Mouse (Mus musculus) cerebellum, adult 9-10 months (tissue): ENCODE data around the gene Tuba1c.

Source experiments
- DNase-seq: peaks from one replicate; pipeline ENCODE4 v3.0.0; 2022

Gene Tuba1c

GRCm38 (mm10) chr15:98997938-98998774, 31.5 kb upstream of the Tuba1c start:
- no peak for DNase-seq

- no peak for DNase-seq
Measured at GRCm38 (mm10) chr15:98998775-98999157, 30.9 kb upstream of the Tuba1c start.

- DNase-seq, result peak; percentile 75
Measured at GRCm38 (mm10) chr15:99000535-99001283, 29.0 kb upstream of the Tuba1c start.

GRCm38 (mm10) chr15:99001451-99001931, 28.2 kb upstream of the Tuba1c start:
- DNase-seq, result no peak

- DNase-seq, result no peak
Measured at GRCm38 (mm10) chr15:99003600-99003999, 26.1 kb upstream of the Tuba1c start.

GRCm38 (mm10) chr15:99008801-99009241, 20.9 kb upstream of the Tuba1c start:
- no peak for DNase-seq

- DNase-seq, result no peak
Measured at GRCm38 (mm10) chr15:99010896-99011295, 18.8 kb upstream of the Tuba1c start.

GRCm38 (mm10) chr15:99011946-99012345, 17.7 kb upstream of the Tuba1c start:
- no peak for DNase-seq

- DNase-seq, result no peak
Measured at GRCm38 (mm10) chr15:99014496-99015030, 15.1 kb upstream of the Tuba1c start.

- DNase-seq, result no peak
Measured at GRCm38 (mm10) chr15:99017355-99017761, 12.3 kb upstream of the Tuba1c start.

- no peak for DNase-seq
Measured at GRCm38 (mm10) chr15:99017986-99018385, 11.7 kb upstream of the Tuba1c start.

- DNase-seq, result no peak
Measured at GRCm38 (mm10) chr15:99018630-99019029, 11.1 kb upstream of the Tuba1c start.

- DNase-seq, result no peak
Measured at GRCm38 (mm10) chr15:99019436-99019835, 10.3 kb upstream of the Tuba1c start.

- DNase-seq, result no peak
Measured at GRCm38 (mm10) chr15:99020171-99020570, 9.5 kb upstream of the Tuba1c start.

- no peak for DNase-seq
Measured at GRCm38 (mm10) chr15:99021255-99021654, 8.4 kb upstream of the Tuba1c start.

- DNase-seq, result peak; percentile 70
Measured at GRCm38 (mm10) chr15:99024668-99025314, 4.9 kb upstream of the Tuba1c start.

- no peak for DNase-seq
Measured at GRCm38 (mm10) chr15:99025414-99025813, 4.3 kb upstream of the Tuba1c start.

- DNase-seq, result no peak
Measured at GRCm38 (mm10) chr15:99026259-99026658, 3.4 kb upstream of the Tuba1c start.

- DNase-seq, result no peak
Measured at GRCm38 (mm10) chr15:99027116-99027515, 2.6 kb upstream of the Tuba1c start.

GRCm38 (mm10) chr15:99028874-99029458, 725 bp upstream of the Tuba1c start:
- DNase-seq, result no peak

- no peak for DNase-seq
Measured at GRCm38 (mm10) chr15:99030585-99031387, 1.1 kb downstream of the Tuba1c start.

- no peak for DNase-seq
Measured at GRCm38 (mm10) chr15:99031388-99031675, 1.6 kb downstream of the Tuba1c start.
